Mouse (Mus musculus): ENCODE data around the gene Klra2. TPM values are rescaled to one million over a fixed set of nuclear protein-coding genes. Genes with fewer than 3 reads are reported as not detected.
"Not testable (repeated sequence)": the region's sequence is repeated elsewhere in the genome, so short reads cannot be mapped to it uniquely, and the experiment has no call there.

Gene Klra2
- polyA plus RNA-seq, 1 experiment: 0.08 TPM

DNA sequence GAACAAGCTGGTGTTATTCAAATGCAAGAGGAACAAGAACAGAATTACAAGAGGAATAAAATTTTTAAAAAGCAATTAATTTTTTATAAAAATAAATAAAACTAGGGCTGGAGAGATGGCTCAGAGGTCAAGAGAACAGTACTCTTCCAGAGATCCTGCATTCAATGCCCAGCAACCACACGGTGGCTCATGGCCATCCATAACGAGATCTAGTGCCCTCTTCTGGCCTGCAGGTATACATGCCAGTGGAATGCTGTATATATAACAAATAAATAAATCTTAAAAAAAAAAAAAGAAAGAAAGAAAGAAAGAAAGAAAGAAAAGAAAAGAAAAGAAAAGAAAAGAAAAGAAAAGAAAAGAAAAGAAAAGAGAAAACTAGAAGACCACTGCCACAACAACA lies 43.3 kb upstream of the Klra2 start:
- H3K4me3 ChIP-seq (ENCODE audit: insufficient read depth, poor library complexity, severe bottlenecking): no peak overlapping the region
- H3K36me3 ChIP-seq (ENCODE audit: control insufficient read depth, insufficient read depth): peaks cover 26% of the 10 kb centered on the region
- H3K79me2 ChIP-seq (ENCODE audit: control insufficient read depth, insufficient read depth): peaks cover 50% of the 10 kb centered on the region
- no peak overlapping the region for H3ac ChIP-seq (ENCODE audit: control insufficient read depth, insufficient read length, low read depth)
- H3K79me3 ChIP-seq (ENCODE audit: low read depth): peaks cover 26% of the 10 kb centered on the region
- no peaks in the 10 kb centered on the region for H3K27me3 ChIP-seq (ENCODE audit: control insufficient read depth, insufficient read depth, insufficient read length)
- TF ChIP-seq CEBPB (IDR thresholded peaks at IDR 0.05; ENCODE audit: low read depth) (no peak), CTCF (IDR thresholded peaks at IDR 0.05; ENCODE audit: control insufficient read depth, insufficient read depth, insufficient read length) (peak; percentile 35)

DNA sequence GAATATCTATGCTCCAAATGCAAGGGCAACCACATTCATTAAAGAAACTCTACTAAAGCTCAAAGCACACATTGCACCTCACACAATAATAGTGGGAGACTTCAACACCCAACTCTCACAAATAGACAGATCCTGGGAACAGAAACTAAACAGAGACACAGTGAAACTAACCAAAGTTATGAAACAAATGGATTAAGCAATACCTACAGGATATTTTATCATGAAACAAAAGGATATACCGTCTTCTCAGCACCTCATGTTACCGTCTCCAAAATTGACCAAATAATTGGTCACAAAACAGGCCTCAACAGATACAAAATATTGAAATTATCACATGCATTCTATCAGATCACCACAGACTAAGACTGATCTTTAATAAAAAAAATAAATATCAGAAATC lies 31.0 kb upstream of the Klra2 start:
- H3K36me3 ChIP-seq (ENCODE audit: control insufficient read depth, insufficient read depth): peaks cover 25% of the 10 kb centered on the region
- not testable (repeated sequence) for H3K4me3 ChIP-seq (ENCODE audit: insufficient read depth, poor library complexity, severe bottlenecking); H3ac ChIP-seq (ENCODE audit: control insufficient read depth, insufficient read length, low read depth); H3K27me3 ChIP-seq (ENCODE audit: control insufficient read depth, insufficient read depth, insufficient read length); H3K79me2 ChIP-seq (ENCODE audit: control insufficient read depth, insufficient read depth); H3K79me3 ChIP-seq (ENCODE audit: low read depth)

DNA sequence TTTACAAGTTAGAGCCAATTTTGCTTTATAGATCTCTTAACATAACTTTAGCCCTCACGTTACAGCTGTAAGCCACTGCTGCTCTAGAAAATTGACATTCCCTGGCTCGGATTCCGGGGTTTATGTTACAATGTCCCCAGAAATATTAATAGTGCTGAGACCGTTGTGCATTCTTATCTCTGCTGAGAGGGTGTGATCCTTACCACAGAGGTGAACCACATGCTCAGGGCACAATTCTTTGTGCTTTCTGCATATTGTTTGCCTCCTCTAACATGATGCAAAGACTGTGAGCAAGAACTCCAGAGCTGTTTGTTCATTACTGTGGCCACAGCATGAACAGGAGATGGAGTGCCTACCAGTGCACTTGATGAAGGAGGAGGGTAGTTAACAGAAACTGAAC lies 29.5 kb upstream of the Klra2 start:
- H3K36me3 ChIP-seq (ENCODE audit: control insufficient read depth, insufficient read depth): peaks cover 14% of the 10 kb centered on the region
- no peak overlapping the region for H3K4me3 ChIP-seq (ENCODE audit: insufficient read depth, poor library complexity, severe bottlenecking)
- no peak for TF ChIP-seq CTCF (IDR thresholded peaks at IDR 0.05; ENCODE audit: control insufficient read depth, insufficient read depth, insufficient read length)
- no peak for TF ChIP-seq CEBPB (IDR thresholded peaks at IDR 0.05; ENCODE audit: low read depth)
- no peak for TF ChIP-seq USF1 (IDR thresholded peaks at IDR 0.05; ENCODE audit: low read depth)
- no peak for TF ChIP-seq MAX (IDR thresholded peaks at IDR 0.05)
- TF ChIP-seq MYOD1 (IDR thresholded peaks at IDR 0.05; ENCODE audit: control insufficient read depth, insufficient read length, low read depth): no peak
- TF ChIP-seq MYOG (IDR thresholded peaks at IDR 0.05; ENCODE audit: control insufficient read depth, extremely low read depth, insufficient read length): no peak
- TF ChIP-seq FOSL1 (IDR thresholded peaks at IDR 0.05; ENCODE audit: insufficient read depth, low read length, poor library complexity, severe bottlenecking): no peak
- H3K79me3 ChIP-seq (ENCODE audit: low read depth): no peaks in the 10 kb centered on the region
- H3K27me3 ChIP-seq (ENCODE audit: control insufficient read depth, insufficient read depth, insufficient read length): no peaks in the 10 kb centered on the region
- H3ac ChIP-seq (ENCODE audit: control insufficient read depth, insufficient read length, low read depth): no peak overlapping the region
- H3K79me2 ChIP-seq (ENCODE audit: control insufficient read depth, insufficient read depth): no peaks in the 10 kb centered on the region

DNA sequence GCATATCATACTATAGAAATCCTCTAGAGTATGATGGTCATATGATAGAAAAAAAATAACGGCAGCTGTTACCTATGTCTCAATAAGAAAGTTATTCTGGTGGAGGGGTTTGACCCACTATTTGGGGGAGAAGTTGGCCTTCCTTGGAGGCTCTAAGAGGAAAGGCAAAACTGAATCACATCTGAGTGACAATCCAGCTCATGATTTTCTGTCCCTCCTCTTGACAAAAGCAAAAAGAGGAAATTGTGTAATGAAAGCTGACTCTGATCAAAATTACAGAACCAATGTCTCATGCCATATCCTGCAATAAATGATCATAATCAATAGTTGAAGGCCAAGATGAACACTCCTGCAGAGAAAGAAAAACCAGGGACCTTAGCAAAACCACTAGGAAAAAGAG lies 25.1 kb upstream of the Klra2 start:
- TF ChIP-seq FOSL1 (IDR thresholded peaks at IDR 0.05; ENCODE audit: insufficient read depth, low read length, poor library complexity, severe bottlenecking) (no peak), CEBPB (IDR thresholded peaks at IDR 0.05; ENCODE audit: low read depth) (no peak), MYOD1 (IDR thresholded peaks at IDR 0.05; ENCODE audit: control insufficient read depth, insufficient read length, low read depth) (no peak), CTCF (IDR thresholded peaks at IDR 0.05; ENCODE audit: control insufficient read depth, insufficient read depth, insufficient read length) (no peak), USF1 (IDR thresholded peaks at IDR 0.05; ENCODE audit: low read depth) (no peak), MAX (IDR thresholded peaks at IDR 0.05) (no peak), MYOG (IDR thresholded peaks at IDR 0.05; ENCODE audit: control insufficient read depth, extremely low read depth, insufficient read length) (no peak)
- Histone ChIP-seq H3K4me3 (ENCODE audit: insufficient read depth, poor library complexity, severe bottlenecking) (no peak overlapping the region), H3ac (ENCODE audit: control insufficient read depth, insufficient read length, low read depth) (no peak overlapping the region), H3K27me3 (ENCODE audit: control insufficient read depth, insufficient read depth, insufficient read length) (no peaks in the 10 kb centered on the region), H3K79me2 (ENCODE audit: control insufficient read depth, insufficient read depth) (no peaks in the 10 kb centered on the region), H3K36me3 (ENCODE audit: control insufficient read depth, insufficient read depth) (peaks cover 8% of the 10 kb centered on the region), H3K79me3 (ENCODE audit: low read depth) (no peaks in the 10 kb centered on the region)

DNA sequence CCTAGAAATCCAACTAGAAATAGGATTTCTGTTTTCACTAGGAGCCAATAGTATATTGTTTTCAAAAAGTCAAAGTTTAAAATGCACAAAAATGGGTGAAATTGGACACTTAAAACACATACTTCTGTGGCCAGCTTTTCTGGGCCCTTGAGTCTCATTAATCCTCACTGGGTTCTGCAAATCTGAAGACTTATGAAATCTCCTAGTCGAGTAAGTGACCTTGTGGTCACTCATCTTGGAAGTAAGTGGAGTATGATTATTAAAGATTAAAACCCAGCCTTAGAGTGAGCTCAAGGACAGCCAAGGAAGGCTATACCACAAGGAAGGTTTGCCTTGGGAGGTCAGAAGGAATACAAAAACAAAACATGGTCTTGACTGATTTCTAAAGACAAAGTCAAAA lies 23.1 kb upstream of the Klra2 start:
- no peaks in the 10 kb centered on the region for H3K27me3 ChIP-seq (ENCODE audit: control insufficient read depth, insufficient read depth, insufficient read length)
- H3K36me3 ChIP-seq (ENCODE audit: control insufficient read depth, insufficient read depth): no peaks in the 10 kb centered on the region
- no peaks in the 10 kb centered on the region for H3K79me2 ChIP-seq (ENCODE audit: control insufficient read depth, insufficient read depth)
- no peak overlapping the region for H3K4me3 ChIP-seq (ENCODE audit: insufficient read depth, poor library complexity, severe bottlenecking)
- TF ChIP-seq MYOD1 (IDR thresholded peaks at IDR 0.05; ENCODE audit: control insufficient read depth, insufficient read length, low read depth) (no peak), FOSL1 (IDR thresholded peaks at IDR 0.05; ENCODE audit: insufficient read depth, low read length, poor library complexity, severe bottlenecking) (no peak), CTCF (IDR thresholded peaks at IDR 0.05; ENCODE audit: control insufficient read depth, insufficient read depth, insufficient read length) (no peak), MYOG (IDR thresholded peaks at IDR 0.05; ENCODE audit: control insufficient read depth, extremely low read depth, insufficient read length) (no peak), USF1 (IDR thresholded peaks at IDR 0.05; ENCODE audit: low read depth) (no peak), CEBPB (IDR thresholded peaks at IDR 0.05; ENCODE audit: low read depth) (no peak), MAX (IDR thresholded peaks at IDR 0.05) (no peak)
- no peak overlapping the region for H3ac ChIP-seq (ENCODE audit: control insufficient read depth, insufficient read length, low read depth)
- no peaks in the 10 kb centered on the region for H3K79me3 ChIP-seq (ENCODE audit: low read depth)

DNA sequence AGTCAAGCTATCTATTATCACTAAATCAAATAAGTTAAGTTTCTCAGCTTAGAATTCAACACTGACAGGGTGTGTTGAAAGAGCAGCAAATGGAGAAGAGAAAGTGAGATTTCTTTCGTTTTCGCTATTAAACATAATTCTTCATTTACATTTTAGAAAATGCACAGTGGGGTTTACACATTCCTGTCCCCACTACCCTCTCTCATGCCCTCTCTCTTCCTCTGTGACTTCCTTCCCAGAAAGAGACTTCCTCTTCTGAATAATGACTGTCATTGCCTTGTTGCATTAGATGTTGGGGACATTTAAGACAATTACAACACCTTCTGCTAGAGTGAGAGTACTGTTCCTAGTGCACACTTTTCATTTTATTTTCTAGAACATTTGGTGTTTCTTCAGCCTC lies 22.4 kb upstream of the Klra2 start:
- Histone ChIP-seq H3K79me3 (ENCODE audit: low read depth) (no peaks in the 10 kb centered on the region), H3ac (ENCODE audit: control insufficient read depth, insufficient read length, low read depth) (no peak overlapping the region), H3K79me2 (ENCODE audit: control insufficient read depth, insufficient read depth) (no peaks in the 10 kb centered on the region), H3K4me3 (ENCODE audit: insufficient read depth, poor library complexity, severe bottlenecking) (no peak overlapping the region), H3K36me3 (ENCODE audit: control insufficient read depth, insufficient read depth) (no peaks in the 10 kb centered on the region), H3K27me3 (ENCODE audit: control insufficient read depth, insufficient read depth, insufficient read length) (no peaks in the 10 kb centered on the region)
- TF ChIP-seq MYOD1 (IDR thresholded peaks at IDR 0.05; ENCODE audit: control insufficient read depth, insufficient read length, low read depth): no peak
- no peak for TF ChIP-seq MYOG (IDR thresholded peaks at IDR 0.05; ENCODE audit: control insufficient read depth, extremely low read depth, insufficient read length)
- no peak for TF ChIP-seq MAX (IDR thresholded peaks at IDR 0.05)
- no peak for TF ChIP-seq CEBPB (IDR thresholded peaks at IDR 0.05; ENCODE audit: low read depth)
- TF ChIP-seq USF1 (IDR thresholded peaks at IDR 0.05; ENCODE audit: low read depth): no peak
- TF ChIP-seq CTCF (IDR thresholded peaks at IDR 0.05; ENCODE audit: control insufficient read depth, insufficient read depth, insufficient read length): no peak
